Mouse (Mus musculus) yolk sac, embryonic 10.5 days (tissue): ENCODE data around the gene Mut.

ENCODE experiments used
- DNase-seq: peaks from one replicate; pipeline ENCODE4 v3.0.0-alpha.2; 2017; ENCODE audit warnings: low spot score

Gene Mut

DNA sequence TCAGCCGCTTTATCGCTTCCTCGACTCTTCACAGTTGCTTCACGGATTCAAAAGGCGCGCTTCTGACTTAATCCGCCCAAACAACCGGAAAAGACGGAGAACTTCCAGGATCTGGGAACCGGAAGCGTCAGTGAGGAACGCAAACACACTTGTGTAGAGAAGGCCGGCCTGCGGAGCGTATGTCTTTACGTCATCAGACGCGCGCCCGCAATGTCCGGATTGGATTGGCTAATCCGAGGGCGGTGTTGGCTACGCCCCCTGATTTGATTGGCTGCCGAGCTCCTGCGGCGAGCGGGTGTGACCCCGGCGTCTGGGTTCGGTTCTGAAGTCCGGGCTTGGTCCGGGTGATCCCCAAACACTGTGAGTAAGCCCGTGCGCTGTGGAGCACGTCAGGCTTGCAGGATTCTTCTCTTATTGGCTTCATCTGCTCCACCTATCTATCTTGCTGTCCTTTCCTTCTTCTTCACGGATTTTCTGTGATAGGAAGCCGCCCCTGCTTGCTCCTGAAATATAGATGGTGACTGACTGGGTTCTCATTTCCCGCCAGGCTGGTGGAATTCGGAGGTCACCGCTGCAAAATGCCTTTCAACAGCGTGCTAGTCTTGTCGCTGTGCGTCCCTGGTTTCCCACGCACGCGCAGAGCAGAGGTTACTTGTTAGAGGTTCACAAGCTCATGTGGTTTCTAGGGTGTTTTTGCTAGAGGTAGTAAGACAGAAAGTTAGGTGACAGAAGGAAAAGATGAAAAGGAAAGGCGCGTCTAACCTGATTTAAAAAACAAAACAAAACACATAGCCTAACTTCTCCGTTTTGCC is at the start of gene Mut, which contains the start of gene Cenpq:
Gene Mut (plus strand): TSS at position 266 of the 812 bp plus-strand sequence.
Gene Cenpq (minus strand): TSS at position 628 of the 812 bp plus-strand sequence.
- DNase-seq, result peak; percentile 94

DNA sequence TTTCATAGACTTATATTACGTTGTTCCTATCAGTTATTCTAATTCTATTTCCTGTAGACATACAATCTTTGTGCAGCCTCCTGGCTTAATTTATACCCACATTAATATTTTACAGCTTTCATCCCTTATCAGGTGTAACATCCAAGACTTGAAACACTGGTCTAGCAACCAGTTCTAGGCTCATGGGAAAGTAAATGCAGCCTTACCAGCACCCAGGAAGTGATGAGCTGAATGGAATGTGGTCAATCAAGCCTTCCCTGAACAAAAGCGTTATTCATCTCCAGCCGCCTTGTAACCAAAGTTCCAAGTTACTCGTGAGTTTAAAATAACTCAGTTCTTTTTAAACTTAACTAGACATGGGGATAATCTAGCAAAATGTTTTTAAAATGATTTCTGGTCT is 49.3 kb upstream of the Mut start:
- DNase-seq, result no peak

DNA sequence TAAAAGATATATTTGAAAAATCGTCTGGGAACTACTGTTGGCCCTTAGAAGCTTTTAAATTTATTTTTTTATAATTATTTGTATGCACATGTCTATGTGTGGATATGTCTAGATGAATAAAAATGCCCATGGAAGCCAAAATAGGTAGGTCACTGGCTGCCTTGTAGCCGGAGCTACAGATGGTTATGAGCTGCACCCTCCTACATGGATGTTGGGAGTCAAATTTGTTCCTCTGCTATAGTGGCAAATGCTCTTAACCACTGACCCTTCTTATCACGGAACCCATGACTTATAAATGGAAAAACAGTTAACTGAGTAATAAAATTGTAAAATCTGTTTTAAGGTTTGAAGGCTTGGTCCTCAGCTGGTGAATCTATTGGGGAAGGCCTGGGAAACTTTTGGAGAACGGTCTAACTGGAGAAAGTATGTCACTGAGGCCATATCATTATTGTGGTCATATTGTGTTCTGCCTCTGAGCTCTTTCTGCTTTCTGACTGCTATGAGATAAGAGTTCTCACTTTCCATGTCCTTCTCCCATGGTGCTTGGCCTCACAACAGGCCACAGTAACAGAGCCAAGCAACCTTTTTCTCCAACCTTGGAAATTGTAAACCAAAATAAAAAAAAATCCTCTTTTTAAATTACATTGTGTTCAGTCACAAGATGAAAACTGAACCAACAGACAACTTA is 46.5 kb upstream of the Mut start:
- DNase-seq, result no peak

DNA sequence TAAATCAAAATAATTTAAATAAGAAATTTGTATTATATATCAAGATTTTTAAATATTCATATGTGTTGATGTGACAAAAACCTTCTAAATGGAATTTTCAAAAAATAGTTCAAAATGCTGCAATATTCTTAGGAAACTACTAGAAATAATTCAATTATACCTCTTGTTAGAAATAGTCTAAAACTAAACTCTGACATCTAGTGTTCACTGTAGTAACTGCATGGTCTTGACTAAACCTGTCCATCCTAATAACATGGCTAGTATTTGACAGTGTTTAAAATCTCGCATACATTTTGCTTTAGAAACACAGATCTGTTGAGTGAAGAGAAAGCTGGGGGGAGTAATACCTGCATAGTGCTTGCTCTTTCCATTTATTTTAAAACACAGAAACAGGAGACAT is 37.6 kb upstream of the Mut start:
- DNase-seq, result no peak

DNA sequence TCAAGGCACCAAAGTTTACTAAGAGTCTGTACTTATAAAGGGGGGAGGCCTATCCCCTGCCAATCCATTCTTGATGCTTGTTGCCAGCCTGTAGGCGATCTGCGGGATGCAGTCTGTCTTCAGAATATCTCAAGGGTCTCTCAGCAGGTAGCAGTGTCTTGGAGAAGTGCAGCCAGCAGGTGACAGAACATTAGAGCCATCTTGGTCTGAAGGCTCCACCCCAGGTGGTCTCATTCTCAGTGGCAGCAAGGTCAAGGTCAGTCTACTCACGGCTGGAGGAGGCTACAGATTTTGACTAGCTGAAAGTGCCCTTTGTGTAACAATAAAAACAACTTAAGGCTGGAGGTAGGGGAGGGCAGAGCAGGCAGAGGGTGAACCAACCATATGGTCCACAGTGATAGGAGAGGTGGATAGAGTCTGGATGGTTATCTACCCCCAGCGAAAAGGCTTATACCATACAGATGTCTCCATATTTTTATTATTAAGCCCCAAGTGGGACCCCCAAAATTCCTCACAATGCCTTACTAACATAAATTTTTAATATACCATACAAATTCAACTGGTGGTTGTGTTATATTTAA is 34.6 kb upstream of the Mut start:
- DNase-seq, result no peak

DNA sequence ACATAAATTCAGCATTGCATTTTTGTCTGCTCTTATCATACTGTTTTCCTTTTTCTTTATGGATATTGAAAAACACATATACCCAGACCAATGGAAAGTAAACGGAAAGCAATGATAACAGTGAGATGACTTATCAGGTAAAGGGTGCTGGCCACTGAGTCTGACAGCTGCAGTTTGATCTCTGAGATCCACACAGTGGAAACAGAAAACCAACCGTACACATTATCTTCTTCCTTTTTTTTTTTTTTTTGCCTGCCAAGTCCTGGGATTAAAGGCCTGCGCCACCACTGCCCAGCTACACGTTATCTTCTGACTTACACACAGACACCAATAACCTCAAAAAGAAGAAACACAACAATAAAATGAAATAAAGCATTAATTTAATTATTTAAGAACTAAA is 31.1 kb upstream of the Mut start:
- DNase-seq, result no peak

DNA sequence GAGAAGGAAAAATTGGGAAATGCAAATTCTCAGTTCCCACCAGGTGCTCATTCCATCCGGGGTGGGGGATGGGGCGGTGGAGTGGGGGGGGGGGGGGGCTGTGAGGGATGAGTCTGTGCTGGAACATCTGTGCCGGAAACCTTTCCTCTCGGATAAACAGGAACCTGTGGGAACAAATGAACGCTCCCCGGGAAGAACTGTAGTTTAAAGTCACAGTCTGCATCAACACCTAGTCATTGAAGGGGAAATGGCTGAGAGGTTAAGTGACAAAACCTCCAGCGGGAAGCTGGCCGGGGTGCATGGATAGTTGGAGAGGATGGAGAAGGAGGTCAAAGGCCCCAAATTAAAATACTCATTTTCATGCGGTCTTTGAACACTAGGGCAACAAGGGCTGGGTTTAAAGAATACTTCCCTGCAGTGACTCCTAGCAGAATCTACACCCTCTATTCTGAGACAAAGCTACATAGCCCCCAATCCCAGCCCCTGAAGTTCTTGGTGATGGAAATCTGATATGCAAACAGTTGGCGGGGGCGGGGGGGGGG is 30.4 kb upstream of the Mut start:
- no peak for DNase-seq

DNA sequence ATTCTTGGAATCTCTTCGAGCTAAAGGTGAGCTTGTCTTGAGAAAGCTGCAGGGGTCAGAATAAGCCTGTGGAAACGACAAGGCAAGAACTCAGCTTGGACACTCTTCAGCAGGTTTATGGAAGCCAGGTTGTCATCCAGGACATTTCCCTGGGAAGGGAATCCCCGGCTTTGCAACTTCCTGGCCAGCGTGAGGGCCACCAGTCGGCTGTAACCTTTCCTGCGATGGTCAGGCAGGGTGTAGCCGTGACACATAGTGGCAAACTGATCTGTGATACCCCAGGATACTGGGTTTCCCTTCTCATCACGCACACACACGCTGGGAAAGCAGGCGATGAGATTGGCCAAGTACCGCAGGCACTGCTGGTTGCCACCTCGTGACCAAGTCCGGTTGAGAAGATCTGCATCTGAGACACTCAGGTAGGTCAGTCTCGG is 29.7 kb upstream of the Mut start:
- no peak for DNase-seq

DNA sequence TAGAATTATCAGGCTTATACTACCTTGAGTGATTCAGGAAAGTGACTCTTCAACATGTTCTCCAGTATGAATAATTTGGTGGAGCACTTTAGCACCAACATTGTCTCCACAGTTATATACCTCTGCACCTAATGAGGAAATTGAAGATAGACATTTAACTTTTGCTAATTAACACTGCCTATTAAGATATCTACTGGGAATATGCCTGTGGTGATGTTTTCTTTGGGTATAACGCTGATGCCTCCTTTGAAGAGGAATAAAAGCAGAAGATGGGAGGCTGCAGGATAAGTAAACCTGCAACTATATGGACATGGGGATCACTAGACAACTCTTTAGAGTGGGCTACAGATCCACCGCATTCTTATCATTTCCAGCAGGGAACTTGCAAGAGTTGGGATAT is 20.2 kb upstream of the Mut start, which contains the start of gene Glyatl3:
Gene Glyatl3 (minus strand): TSS at position 101 of the 400 bp plus-strand sequence.
- DNase-seq, result no peak

DNA sequence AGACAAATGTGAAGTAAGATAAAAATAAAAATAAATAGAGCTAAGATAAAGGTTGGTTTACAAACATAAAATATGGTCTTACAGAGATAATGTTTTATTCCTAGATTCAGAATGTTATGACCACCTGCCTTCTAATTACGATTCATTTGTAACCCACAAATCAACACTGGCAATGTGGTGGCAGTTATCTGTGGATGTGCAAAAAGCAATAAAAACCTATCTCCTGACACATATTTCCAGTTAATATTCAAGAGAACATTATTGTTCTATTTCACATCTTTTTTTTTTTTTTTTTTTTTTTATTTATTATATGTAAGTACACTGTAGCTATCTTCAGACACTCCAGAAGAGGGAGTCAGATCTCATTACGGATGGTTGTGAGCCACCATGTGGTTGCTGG is 19.0 kb upstream of the Mut start:
- DNase-seq, result no peak

DNA sequence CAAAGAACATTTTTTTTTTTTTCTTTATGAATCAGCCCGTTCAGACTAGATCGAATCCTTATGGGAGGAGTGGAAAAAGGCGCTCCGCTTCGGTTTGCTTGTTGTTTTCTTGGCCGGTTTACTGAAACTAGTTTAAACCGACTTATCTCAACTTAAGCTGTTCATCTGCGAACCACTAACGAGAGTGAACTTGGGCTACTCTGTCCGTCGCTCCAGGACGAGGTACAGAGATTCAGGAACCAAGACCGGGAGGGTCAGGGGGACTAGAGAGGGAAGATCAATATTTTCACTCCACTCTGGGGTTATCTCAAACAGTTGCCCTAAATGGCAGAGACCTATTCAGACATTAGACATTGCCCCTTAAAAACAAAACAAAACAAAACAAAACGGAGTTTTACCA is 500 bp upstream of the Mut start:
- no peak for DNase-seq

DNA sequence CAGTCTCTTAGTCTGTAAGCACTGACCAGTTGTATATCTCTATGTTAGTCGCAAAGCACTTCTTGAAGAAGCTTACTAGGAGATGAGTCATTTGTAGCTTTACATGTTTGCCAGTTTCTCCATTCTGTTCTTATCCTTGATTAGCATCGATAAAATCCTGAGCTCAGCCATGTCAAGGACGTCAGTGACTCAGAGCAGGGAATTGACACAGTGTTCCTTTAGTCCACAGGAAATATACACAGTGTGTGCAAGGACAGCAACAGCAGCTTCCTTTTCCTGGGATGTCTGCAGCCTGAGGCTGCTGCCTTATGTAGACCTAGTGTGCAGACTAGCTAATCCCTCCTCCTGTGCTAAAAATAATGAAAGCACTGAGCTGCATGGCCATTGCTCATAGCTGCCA is 14.0 kb downstream of the Mut start:
- no peak for DNase-seq

DNA sequence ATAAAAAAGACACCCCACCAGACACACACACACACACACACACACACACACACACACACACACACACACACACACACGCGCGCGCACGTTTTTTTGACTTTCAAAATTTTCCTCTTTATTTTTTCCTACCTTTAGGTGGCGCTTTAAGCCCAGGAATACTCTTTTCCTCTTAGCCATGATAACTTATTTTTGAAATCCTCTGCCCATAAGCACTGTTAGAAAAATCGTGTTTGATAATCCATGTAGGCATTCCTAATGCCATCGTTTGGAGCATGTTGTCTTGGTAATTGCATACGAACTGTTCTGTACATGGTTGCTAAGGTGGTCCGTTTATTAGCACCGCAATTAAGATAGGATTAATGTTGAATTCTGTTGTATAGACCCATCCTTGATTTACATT is 43.4 kb downstream of the Mut start:
- DNase-seq, result no peak

DNA sequence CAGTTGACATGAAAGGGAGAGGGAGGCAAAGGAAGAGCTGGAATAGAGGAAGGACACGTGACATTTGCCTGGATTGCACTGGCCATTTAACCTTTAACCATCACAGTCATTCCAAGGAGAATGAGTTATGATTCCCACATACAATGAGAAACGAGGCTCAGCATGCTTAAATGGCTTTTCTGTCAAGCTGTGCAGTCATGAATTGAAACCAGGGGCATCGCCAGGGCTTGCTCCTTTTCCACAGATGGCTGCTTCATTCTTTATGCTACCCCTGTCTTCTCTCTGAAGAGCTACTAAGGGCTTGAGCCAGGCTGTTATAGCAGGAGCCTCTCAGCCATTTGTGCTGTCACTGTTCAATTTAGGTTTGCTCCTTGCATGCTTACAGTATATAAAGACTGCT is 57.6 kb downstream of the Mut start:
- peak; percentile 3 for DNase-seq
